Mouse (Mus musculus) ES-E14 (cell line): ENCODE data around the gene Fastk.
A peak's percentile ranks its signal among the peaks of the same experiment; 100 is the strongest.

Source experiments
- CHD2 ChIP-seq: IDR thresholded peaks from 2 replicates; pipeline ENCODE4 v1.6.1; 2014; ENCODE audit warnings: mild to moderate bottlenecking, low read depth, low read length, inconsistent platforms
- HCFC1 ChIP-seq: IDR thresholded peaks from 2 replicates; pipeline ENCODE4 v1.6.1; 2012; ENCODE audit warnings: low read length, inconsistent platforms, borderline replicate concordance; ENCODE audit not compliant: insufficient read depth
- MAFK ChIP-seq: IDR thresholded peaks from 2 replicates; pipeline ENCODE4 v1.6.1; 2014; ENCODE audit warnings: mild to moderate bottlenecking, low read depth, low read length, inconsistent platforms; ENCODE audit not compliant: insufficient read depth
- ZNF384 ChIP-seq: IDR thresholded peaks from 2 replicates; pipeline ENCODE4 v1.6.1; 2012; ENCODE audit warnings: low read depth, low read length, inconsistent platforms

GRCm38 (mm10) chr5:24394165-24394894 is 50.8 kb downstream of the Fastk start:
- TF ChIP-seq HCFC1 (peak; percentile 97), CHD2 (peak; percentile 91), ZNF384 (no peak), MAFK (no peak)
